Mouse (Mus musculus) liver, adult 2 months (tissue): Measurements from ENCODE around the gene Cux1. TPM values are rescaled to one million over a fixed set of nuclear protein-coding genes. Genes with fewer than 3 reads are reported as not detected.
A peak's percentile ranks its signal among the peaks of the same experiment; 100 is the strongest.

Experiments used
- DNase-seq: peaks from one replicate; pipeline ENCODE4 v3.0.0-alpha.2; 2011; ENCODE audit warnings: low read depth, low spot score; ENCODE audit errors: extremely low read depth
- H3K27ac ChIP-seq: fragments of 200-500 bp; replicated peaks from 2 replicates; pipeline ENCODE4 v1.5.1; 2012; ENCODE audit warnings: low read depth, mild to moderate bottlenecking, control low read depth, inconsistent platforms, low read length; ENCODE audit not compliant: insufficient read depth
- H3K27me3 ChIP-seq: fragments of 200-500 bp; 2 replicates; pipeline ENCODE4 v1.6.1; 2012; ENCODE audit warnings: mild to moderate bottlenecking, moderate library complexity, low read length, inconsistent platforms; ENCODE audit not compliant: control insufficient read depth, insufficient read depth
- H3K36me3 ChIP-seq: fragments of 200-500 bp; 2 replicates; pipeline ENCODE4 v1.6.1; 2012; ENCODE audit warnings: low read length, inconsistent platforms; ENCODE audit not compliant: control insufficient read depth, insufficient read depth
- H3K4me1 ChIP-seq: fragments of 200-500 bp; 2 replicates; pipeline ENCODE4 v1.6.1; 2011; ENCODE audit warnings: low read length; ENCODE audit not compliant: control insufficient read depth, insufficient read depth
- H3K4me3 ChIP-seq: fragments of 200-500 bp; 2 replicates; pipeline ENCODE4 v1.5.1; 2011; ENCODE audit warnings: low read depth, mild to moderate bottlenecking, control low read depth, low read length, moderate library complexity; ENCODE audit not compliant: insufficient read depth
- H3K79me2 ChIP-seq: fragments of 200-500 bp; 2 replicates; pipeline ENCODE4 v1.6.1; 2012; ENCODE audit warnings: inconsistent platforms, mild to moderate bottlenecking, low read length, moderate library complexity; ENCODE audit not compliant: control insufficient read depth, insufficient read depth
- H3K9ac ChIP-seq: fragments of 200-500 bp; 2 replicates; pipeline ENCODE4 v1.6.1; 2012; ENCODE audit warnings: low read depth, mild to moderate bottlenecking, control low read depth, inconsistent platforms, low read length
- CTCF ChIP-seq: fragments of 200-500 bp; IDR thresholded peaks from 2 replicates; pipeline ENCODE4 v1.5.1; 2011; ENCODE audit warnings: low read depth, low read length, control low read depth
- POLR2A ChIP-seq: fragments of 200-500 bp; IDR thresholded peaks from 2 replicates; pipeline ENCODE4 v1.6.1; 2011; ENCODE audit warnings: low read length, control low read depth; ENCODE audit not compliant: insufficient read depth; ENCODE audit errors: extremely low read depth
- WGBS: fragments of 180-500 bp; shearing (Covaris S2); methylation state at CpG from one replicate; pipeline ENCODE4 v1.1.7; 2018; 5-methylcytosine and 5-hydroxymethylcytosine counted together
- polyA plus RNA-seq: library from polyadenylated mRNA; depleted of rRNA; stranded (reverse); fragments of >200 nt; gene quantifications from 2 replicates; pipeline ENCODE4 v1.2.3, GENCODE M21; 2012
- total RNA-seq: library from RNA; depleted of rRNA; stranded (reverse); fragments of >200 nt; gene quantifications from 2 replicates; pipeline ENCODE4 v1.2.3, GENCODE M21; 2014

Gene Cux1
- total and polyA plus RNA-seq, 2 experiments = 11.6 to 12.6 TPM

GRCm38 (mm10) chr5:136291562-136291961 lies 275.7 kb downstream of the Cux1 start:
- no peak overlapping the region for H3K4me3 ChIP-seq
- 95% methylated on average over 2 of the region's 2 CpGs for WGBS
- no peaks in the 10 kb centered on the region for H3K79me2 ChIP-seq
- no peaks in the 10 kb centered on the region for H3K4me1 ChIP-seq
- H3K36me3 ChIP-seq = peaks cover 2% of the 10 kb centered on the region; the same call in 1 of the 2 replicates
- H3K27ac ChIP-seq = no peak overlapping the region
- no peak for DNase-seq
- TF ChIP-seq CTCF = no peak
- TF ChIP-seq POLR2A = no peak
- H3K9ac ChIP-seq = no peak overlapping the region
- H3K27me3 ChIP-seq = no peaks in the 10 kb centered on the region

GRCm38 (mm10) chr5:136289776-136290175 lies 277.5 kb downstream of the Cux1 start:
- H3K27me3 ChIP-seq = no peaks in the 10 kb centered on the region
- no peaks in the 10 kb centered on the region for H3K4me1 ChIP-seq
- H3K27ac ChIP-seq = no peak overlapping the region
- no peak for DNase-seq
- H3K9ac ChIP-seq = no peak overlapping the region
- peaks cover 14% of the 10 kb centered on the region for H3K36me3 ChIP-seq
- no peak overlapping the region for H3K4me3 ChIP-seq
- no peak for TF ChIP-seq POLR2A
- TF ChIP-seq CTCF = no peak
- WGBS = 94% methylated on average over 3 of the region's 3 CpGs
- H3K79me2 ChIP-seq = no peaks in the 10 kb centered on the region

- Histone ChIP-seq H3K4me3 (no peak overlapping the region), H3K4me1 (no peaks in the 10 kb centered on the region), H3K9ac (no peak overlapping the region), H3K27me3 (no peaks in the 10 kb centered on the region), H3K36me3 (peaks cover 14% of the 10 kb centered on the region), H3K27ac (no peak overlapping the region), H3K79me2 (no peaks in the 10 kb centered on the region)
- 85% methylated on average over 6 of the region's 6 CpGs for WGBS
- TF ChIP-seq CTCF = no peak
- no peak for TF ChIP-seq POLR2A
- DNase-seq = no peak
Observed at GRCm38 (mm10) chr5:136288351-136289081, 278.8 kb downstream of the Cux1 start.

- no peak overlapping the region for H3K27ac ChIP-seq
- TF ChIP-seq POLR2A = no peak
- no peak for TF ChIP-seq CTCF
- H3K4me1 ChIP-seq = no peaks in the 10 kb centered on the region
- H3K79me2 ChIP-seq = no peaks in the 10 kb centered on the region
- H3K27me3 ChIP-seq = no peaks in the 10 kb centered on the region
- DNase-seq = no peak
- no peak overlapping the region for H3K4me3 ChIP-seq
- WGBS = 85% methylated on average over 6 of the region's 6 CpGs
- H3K9ac ChIP-seq = no peak overlapping the region
- peaks cover 22% of the 10 kb centered on the region for H3K36me3 ChIP-seq
Observed at GRCm38 (mm10) chr5:136286566-136286965, 280.7 kb downstream of the Cux1 start.

GRCm38 (mm10) chr5:136285106-136285505 lies 282.2 kb downstream of the Cux1 start:
- TF ChIP-seq POLR2A = no peak
- TF ChIP-seq CTCF = no peak
- H3K27ac ChIP-seq = no peak overlapping the region
- H3K9ac ChIP-seq = no peak overlapping the region
- no peaks in the 10 kb centered on the region for H3K79me2 ChIP-seq
- no peak for DNase-seq
- 91% methylated on average over 7 of the region's 7 CpGs for WGBS
- no peaks in the 10 kb centered on the region for H3K27me3 ChIP-seq
- peaks cover 22% of the 10 kb centered on the region for H3K36me3 ChIP-seq
- H3K4me3 ChIP-seq = no peak overlapping the region
- no peaks in the 10 kb centered on the region for H3K4me1 ChIP-seq

GRCm38 (mm10) chr5:136281351-136281750 lies 285.9 kb downstream of the Cux1 start:
- TF ChIP-seq CTCF = peak; percentile 6; the same call in 1 of the 2 replicates
- no peak for TF ChIP-seq POLR2A
- Histone ChIP-seq H3K4me1 (no peaks in the 10 kb centered on the region), H3K27ac (no peak overlapping the region), H3K36me3 (peaks cover 51% of the 10 kb centered on the region), H3K27me3 (no peaks in the 10 kb centered on the region), H3K9ac (no peak overlapping the region), H3K4me3 (no peak overlapping the region), H3K79me2 (no peaks in the 10 kb centered on the region)
- DNase-seq = no peak
- WGBS = 79% methylated on average over 6 of the region's 6 CpGs
